Mouse (Mus musculus) v-Abl transformed pro-B cells (cell line): ENCODE results near the gene Nlrc5.
"Not testable (repeated sequence)": the region's sequence is repeated elsewhere in the genome, so short reads cannot be mapped to it uniquely, and the experiment has no call there.

Source experiments
- in situ Hi-C, 2 experiments: fragments of 400-800 bp; cut with MboI; formaldehyde crosslinking; loops; one replicate each; pipeline ENCODE4 v1.15.1; 2025; ENCODE audit not compliant: unreplicated experiment in 2 of 2

Gene Nlrc5

DNA sequence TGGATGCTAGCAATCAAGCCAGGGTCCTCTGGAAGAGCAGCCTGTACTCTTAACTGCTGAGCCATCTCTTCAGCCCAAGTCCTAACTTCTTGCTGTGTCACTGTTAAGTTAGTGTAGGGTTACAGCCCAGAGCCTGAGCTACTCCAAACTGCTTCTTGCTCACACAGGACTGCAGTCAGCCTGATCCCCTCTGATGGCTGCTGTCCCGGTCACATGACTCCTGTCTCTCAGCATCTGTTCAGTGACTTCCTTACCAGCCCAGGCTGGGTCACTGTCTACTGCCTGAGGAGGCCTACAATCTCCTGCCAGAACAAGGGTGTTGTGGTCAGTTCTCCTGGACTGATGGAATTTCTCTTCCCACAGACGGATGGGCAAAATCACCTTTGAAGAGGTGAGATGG, 18.9 kb upstream of the Nlrc5 start:
- in situ Hi-C loops = no loop called here

- in situ Hi-C loops = no loop called here
Observed at GRCm38 (mm10) chr8:94418017-94418416, 16.1 kb upstream of the Nlrc5 start.

GRCm38 (mm10) chr8:94422270-94422669, 11.9 kb upstream of the Nlrc5 start:
- in situ Hi-C loops = no loop called here

- in situ Hi-C loops = no loop called here
Observed at GRCm38 (mm10) chr8:94427953-94428352, 6.2 kb upstream of the Nlrc5 start.

DNA sequence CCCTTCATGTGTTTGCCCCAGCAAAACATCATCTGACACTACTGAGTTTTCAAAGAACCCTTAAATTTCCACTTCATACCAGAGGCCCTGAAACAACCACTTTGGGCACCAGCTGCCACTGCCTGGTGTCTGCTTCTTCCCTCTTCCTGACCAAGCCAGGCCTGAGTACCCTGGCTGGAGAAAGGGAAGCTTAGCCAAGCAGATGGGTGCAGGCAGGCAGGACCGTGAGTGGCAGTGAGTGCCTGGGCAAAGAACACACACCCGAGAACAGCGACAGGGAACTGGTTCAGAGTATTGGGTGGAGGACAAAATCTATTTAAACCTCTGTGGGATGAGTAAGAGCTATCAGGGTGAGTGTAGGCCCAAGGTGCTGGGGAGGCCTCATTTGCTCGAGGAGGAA, 5.7 kb upstream of the Nlrc5 start:
- in situ Hi-C loops = no loop called here

DNA sequence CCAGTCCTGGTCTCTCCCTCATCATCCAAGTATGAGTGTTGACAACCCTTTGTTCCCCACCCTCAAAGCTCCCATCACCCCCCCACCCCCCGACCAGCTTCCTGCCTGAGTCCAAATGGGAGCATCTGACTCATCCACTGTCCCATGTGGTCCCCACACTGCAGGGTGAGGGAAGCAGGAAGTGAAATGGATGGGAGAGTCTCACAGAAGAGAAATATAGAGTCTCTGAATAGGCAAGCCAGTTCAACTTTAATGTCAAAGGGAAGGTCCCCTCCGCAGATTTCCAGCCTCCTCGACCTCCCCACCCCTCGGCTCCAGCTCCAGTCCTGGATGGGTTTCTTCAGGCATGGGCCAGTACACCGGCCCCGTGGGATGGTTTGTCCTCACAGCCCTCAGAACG, 4.8 kb upstream of the Nlrc5 start:
- in situ Hi-C loops = no loop called here

GRCm38 (mm10) chr8:94432212-94432611, 1.9 kb upstream of the Nlrc5 start:
- in situ Hi-C loops = loop anchor here (5.0 to 10.0 kb wide), 2 partner anchors 45 to 53 kb away; no protein-coding TSS in a partner anchor

- in situ Hi-C loops = loop anchor here (5.0 to 10.0 kb wide), 2 partner anchors 42 to 50 kb away; no protein-coding TSS in a partner anchor
Observed at GRCm38 (mm10) chr8:94434958-94435357, 802 bp downstream of the Nlrc5 start.

DNA sequence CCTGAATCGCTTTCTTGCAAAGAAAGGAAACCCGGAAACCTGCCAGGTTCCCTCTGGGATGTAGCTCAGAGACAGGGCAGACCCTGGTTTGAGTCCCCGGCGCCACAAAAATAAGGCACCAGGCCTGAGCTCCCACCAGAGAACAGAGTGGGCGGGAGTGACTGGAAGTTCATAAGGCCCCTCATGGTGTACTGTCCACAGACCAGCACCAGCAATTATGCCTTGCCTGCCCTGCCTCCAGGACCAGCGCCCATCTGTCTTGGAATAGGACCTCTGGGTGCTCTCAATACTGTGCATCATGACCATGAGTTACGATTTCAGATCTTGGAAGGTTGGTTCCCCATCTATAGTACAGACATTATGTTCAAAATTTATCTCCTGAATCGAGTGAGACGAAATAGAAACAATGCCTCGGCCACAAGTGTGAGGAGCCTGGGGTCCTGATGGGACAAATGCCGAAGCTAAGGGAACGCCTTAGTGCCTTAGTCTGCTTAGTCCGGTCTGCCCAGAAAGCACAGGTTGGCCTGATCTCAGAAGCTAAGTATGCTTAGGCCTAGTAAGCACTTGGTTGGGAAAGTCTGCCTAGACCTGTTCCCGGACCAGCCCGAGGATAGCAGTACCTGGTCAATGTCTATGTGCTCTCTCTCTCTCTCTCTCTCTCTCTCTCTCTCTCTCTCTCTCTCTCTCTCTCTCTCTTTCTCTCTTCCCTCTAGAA, 1.4 kb downstream of the Nlrc5 start:
- in situ Hi-C loops = loop anchor here in 1 of 2 experiments (10.0 kb wide), 1 partner anchor 49 kb away; no protein-coding TSS in a partner anchor

- in situ Hi-C loops = loop anchor here in 1 of 2 experiments (10.0 kb wide), 1 partner anchor 49 kb away; no protein-coding TSS in a partner anchor
Observed at GRCm38 (mm10) chr8:94436112-94436572, 2.0 kb downstream of the Nlrc5 start.

DNA sequence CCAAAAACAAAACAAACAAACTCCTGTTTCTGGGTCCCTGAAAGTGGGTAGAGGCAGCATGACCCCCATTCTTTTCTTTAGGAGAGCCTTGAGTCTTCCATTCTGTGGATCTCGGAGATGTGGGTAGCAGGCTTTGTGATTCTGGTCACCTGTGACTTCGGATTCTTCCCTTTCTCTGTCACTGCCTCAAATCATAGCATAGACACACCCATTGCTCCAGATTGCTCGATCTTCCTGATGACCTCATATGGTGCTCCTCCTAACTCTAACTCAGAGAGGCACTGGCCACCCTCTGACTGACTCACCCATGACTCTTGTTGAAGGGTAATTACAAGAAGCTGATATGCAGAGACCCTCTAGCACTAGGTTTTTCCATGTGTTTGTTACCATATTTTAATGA, 2.7 kb downstream of the Nlrc5 start:
- in situ Hi-C loops = loop anchor here in 1 of 2 experiments (10.0 kb wide), 1 partner anchor 48 kb away; no protein-coding TSS in a partner anchor

- in situ Hi-C loops = loop anchor here in 1 of 2 experiments (10.0 kb wide), 1 partner anchor 46 kb away; no protein-coding TSS in a partner anchor
Observed at GRCm38 (mm10) chr8:94438659-94439058, 4.5 kb downstream of the Nlrc5 start.

DNA sequence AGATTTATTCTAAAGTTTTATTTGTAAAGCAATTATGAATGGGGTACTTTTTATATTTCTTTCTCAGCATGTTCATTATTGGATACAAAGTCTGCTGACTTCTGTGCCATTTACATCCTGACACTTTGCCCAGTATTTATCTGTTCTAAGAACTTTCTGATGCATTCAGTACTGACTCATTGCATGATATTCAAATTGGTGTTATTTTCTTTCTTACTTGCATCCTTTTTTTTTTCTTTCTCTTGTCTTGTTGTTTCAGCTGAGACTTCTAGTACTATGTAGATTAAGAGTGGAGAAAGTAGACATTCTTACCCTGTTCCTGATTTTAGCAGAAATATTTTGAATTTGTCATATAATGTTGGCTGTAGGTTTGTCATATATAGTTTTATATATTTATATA, 5.5 kb downstream of the Nlrc5 start:
- in situ Hi-C loops = loop anchor here in 1 of 2 experiments (10.0 kb wide), 1 partner anchor 45 kb away; no protein-coding TSS in a partner anchor

- in situ Hi-C loops = no loop called here
Observed at GRCm38 (mm10) chr8:94440389-94440788, 6.2 kb downstream of the Nlrc5 start.

- in situ Hi-C loops = no loop called here
Observed at GRCm38 (mm10) chr8:94441686-94442085, 7.5 kb downstream of the Nlrc5 start.

DNA sequence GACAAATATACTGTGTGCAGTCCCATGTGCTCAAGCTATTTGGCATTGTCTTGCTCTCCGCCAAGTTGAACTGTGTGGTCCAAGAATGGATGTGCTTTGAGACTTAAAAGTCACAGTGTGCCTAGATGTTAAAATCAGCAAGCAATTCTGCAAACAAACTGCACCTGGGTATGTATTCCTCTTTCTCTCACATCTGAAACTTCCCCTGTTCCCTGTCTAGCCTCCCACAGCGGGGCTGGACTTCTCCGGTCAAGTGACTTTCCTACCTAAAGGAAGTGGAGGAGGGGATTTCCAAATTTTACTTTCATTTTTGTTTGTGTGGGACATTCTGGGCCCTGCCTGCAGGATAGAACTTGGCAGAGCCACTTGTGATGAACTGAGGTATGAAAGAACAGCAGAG, 9.0 kb downstream of the Nlrc5 start:
- in situ Hi-C loops = no loop called here

- in situ Hi-C loops = no loop called here
Observed at GRCm38 (mm10) chr8:94444480-94444879, 10.3 kb downstream of the Nlrc5 start.

GRCm38 (mm10) chr8:94447142-94447541, 13.0 kb downstream of the Nlrc5 start:
- in situ Hi-C loops = no loop called here

DNA sequence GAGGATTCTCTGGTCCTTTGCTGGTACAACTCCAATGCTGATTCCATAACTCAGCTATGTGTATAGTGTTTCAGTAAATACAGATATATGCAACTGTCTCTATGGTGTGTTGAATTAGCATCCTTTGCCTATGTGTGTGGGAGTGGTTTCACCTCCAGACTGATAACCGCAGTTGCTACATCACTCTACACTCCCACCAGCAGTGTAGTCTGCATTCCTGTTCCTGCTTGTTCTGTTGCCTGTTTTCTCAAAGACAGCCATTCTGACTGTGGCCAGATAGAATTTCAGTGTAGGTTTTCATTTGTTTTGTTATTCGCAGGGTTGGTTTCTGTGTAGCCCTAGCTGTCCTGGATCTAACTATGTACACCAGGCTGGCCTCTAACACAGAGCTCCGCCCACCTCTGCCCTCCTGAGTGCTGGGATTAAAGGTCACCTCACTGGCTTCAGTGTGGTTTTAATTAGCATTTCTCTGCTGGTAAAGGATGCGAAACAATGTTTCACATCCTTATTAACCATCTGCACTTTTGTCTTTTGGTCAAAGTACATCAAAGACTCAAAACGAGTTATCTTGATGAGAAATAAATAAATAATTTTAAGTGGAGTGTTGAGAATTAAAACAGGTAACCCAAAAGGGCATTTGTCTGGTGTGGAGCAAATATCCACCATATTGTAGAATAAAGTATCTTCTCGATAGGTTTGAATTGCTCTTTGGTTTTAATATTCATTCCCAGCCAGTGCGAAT, 13.6 kb downstream of the Nlrc5 start:
- in situ Hi-C loops = no loop called here

DNA sequence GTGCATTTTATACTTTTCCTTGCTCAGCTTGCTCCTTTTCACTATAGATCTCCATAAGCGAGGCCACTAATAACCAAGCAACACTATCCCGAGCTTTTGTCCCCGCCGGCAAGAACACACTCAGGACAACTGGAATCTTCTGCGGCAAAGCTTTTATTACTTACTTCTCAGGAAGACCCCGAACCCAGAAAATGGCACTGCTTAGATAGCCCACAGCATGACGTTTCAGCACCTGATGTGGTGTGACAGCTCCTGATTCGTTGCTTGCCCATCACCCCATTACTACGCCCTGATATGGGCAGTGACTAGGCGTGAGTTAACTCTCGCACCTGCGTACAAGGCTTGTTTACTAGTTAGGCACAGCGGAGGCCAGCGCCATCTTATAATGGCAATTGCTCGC, 18.8 kb downstream of the Nlrc5 start:
- in situ Hi-C loops = not testable (repeated sequence)

- in situ Hi-C loops = no loop called here
Observed at GRCm38 (mm10) chr8:94453868-94454488, 19.8 kb downstream of the Nlrc5 start.
